Mouse (Mus musculus): ENCODE data around the gene Chrm2. TPM values are rescaled to one million over a fixed set of nuclear protein-coding genes. Genes with fewer than 3 reads are reported as not detected.

Gene Chrm2
- polyA plus RNA-seq, 1 experiment from 2014 or later: 20.8 TPM

- no peaks in the 10 kb centered on the region for H3K36me3 ChIP-seq
- H3K27me3 ChIP-seq (replicated peaks): no peaks in the 10 kb centered on the region
- WGBS: 39% methylated on average over 4 of the region's 4 CpGs
- H3K9ac ChIP-seq: no peak overlapping the region
- H3K4me3 ChIP-seq (replicated peaks): no peak overlapping the region
- H3K4me2 ChIP-seq: no peak overlapping the region
- H3K9me3 ChIP-seq: no peaks in the 10 kb centered on the region
- no peak for ATAC-seq (ENCODE audit: insufficient read depth, low FRiP score, low read depth)
- H3K27ac ChIP-seq: no peak overlapping the region
- H3K4me1 ChIP-seq: no peaks in the 10 kb centered on the region
Observed at GRCm38 (mm10) chr6:36528509-36528908, 140.6 kb downstream of the Chrm2 start.

DNA sequence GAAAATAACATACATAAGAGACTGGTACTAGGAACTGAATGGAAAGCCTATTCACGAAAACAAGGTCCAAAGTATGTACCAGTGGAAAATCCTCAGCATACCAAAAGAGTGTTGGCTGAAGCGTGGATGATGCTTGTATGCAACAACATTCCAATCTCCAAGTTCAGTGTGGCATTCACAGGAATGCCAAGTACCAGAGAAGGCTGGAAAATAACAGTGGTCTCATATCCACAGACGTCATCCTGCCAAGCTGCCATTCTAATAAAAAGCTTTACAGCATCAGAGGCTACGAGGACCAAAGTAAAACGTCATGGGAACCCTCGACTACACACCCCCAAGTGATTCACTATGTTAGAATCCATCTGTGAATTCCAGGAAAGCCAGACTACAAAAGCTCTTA is 153.4 kb downstream of the Chrm2 start:
- Histone ChIP-seq H3K4me3 (replicated peaks) (no peak overlapping the region), H3K9me3 (no peaks in the 10 kb centered on the region), H3K9ac (no peak overlapping the region), H3K36me3 (no peaks in the 10 kb centered on the region), H3K27me3 (replicated peaks) (no peaks in the 10 kb centered on the region), H3K4me2 (no peak overlapping the region), H3K27ac (no peak overlapping the region), H3K4me1 (no peaks in the 10 kb centered on the region)
- WGBS: 71% methylated on average over 6 of the region's 6 CpGs
- ATAC-seq (ENCODE audit: insufficient read depth, low FRiP score, low read depth): no peak

DNA sequence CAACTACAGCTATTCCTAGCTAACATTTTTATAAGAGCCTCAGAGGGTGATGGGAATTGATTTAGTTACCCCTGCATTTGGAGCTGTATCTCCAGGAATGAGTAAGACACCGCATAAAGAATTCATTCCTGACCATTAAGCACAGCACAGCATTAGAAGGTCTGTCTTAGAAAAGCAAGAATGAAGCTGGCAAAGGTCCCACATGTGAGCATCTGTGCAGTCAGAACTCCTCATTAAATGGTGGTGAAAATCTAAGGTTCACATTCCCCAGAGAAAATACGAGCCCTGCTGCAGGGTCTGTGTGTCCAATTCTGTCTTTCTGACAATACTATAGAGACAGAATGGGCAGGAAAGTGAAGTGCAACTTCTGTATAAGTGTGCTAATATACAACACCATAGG is 179.0 kb downstream of the Chrm2 start:
- Histone ChIP-seq H3K9ac (no peak overlapping the region), H3K4me2 (no peak overlapping the region), H3K27ac (no peak overlapping the region), H3K27me3 (replicated peaks) (no peaks in the 10 kb centered on the region), H3K4me3 (replicated peaks) (no peak overlapping the region), H3K9me3 (no peaks in the 10 kb centered on the region), H3K4me1 (no peaks in the 10 kb centered on the region), H3K36me3 (no peaks in the 10 kb centered on the region)
- WGBS: 64% methylated on average over 2 of the region's 2 CpGs
- no peak for ATAC-seq (ENCODE audit: insufficient read depth, low FRiP score, low read depth)

MicroRNA genes within 50 kb of the gene (microRNA counts, 519-probe panel; counts per million panel counts)
- microRNA mmu-miR-490: 1,759 counts per million, percentile 14 among the panel's probes with 10 or more counts

Small RNA genes within 50 kb of the gene (microRNA-seq; reads per million reads assigned to microRNA genes)
- gene Mir490: 239 reads per million, percentile 61 among the genes with 10 or more reads in this experiment
